Mouse (Mus musculus) left cerebral cortex, postnatal 14 days (tissue): ENCODE data around the gene Dnajc21. TPM values are rescaled to one million over a fixed set of nuclear protein-coding genes. Genes with fewer than 3 reads are reported as not detected.

Source experiments
- DNase-seq, 2 experiments: peaks; one replicate each; pipeline ENCODE4 v3.0.0; 2021 to 2022; ENCODE audit warnings: low spot score in 2 of 2, mixed read lengths in 1 of 2
- intact Hi-C: fragments of 180-260 bp; cut with DNase I; formaldehyde crosslinking; loops from one replicate; pipeline ENCODE4 v1.15.1; 2025
- total RNA-seq, 2 experiments: library from RNA; stranded (reverse); gene quantifications; 2 replicates each; pipeline ENCODE4 v1.2.3; 2021

Gene Dnajc21
- total RNA-seq, 2 experiments from 2014 or later, result 13.7 to 15.6 TPM

GRCm38 (mm10) chr15:10447102-10447501, 23.2 kb downstream of the Dnajc21 start:
- intact Hi-C loops, result no loop called here

GRCm38 (mm10) chr15:10442275-10442674, 28.0 kb downstream of the Dnajc21 start:
- no peak for DNase-seq
- intact Hi-C loops, result no loop called here

More at GRCm38 (mm10) chr15:10447102-10447501, 23.2 kb downstream of the Dnajc21 start:
- no peak for DNase-seq

DNA sequence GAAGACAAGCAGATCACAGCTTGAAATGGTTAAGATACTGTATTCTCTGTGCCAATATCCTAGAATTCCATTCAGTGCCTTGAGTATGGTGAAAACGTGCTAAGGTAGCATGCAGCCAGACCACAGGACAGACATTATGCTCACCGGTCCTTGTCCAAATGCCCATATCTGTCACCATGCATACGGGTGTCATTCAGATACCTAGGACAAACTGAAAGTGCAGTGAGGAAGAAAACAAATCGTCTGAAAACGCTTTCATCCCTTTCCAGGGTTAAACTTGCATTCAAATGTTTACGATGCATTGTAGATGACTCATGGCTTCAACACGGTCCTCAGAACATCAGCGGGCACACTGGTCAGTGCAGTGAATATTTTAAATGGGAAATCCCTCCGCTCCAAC, 28.8 kb downstream of the Dnajc21 start:
- DNase-seq, result no peak
- intact Hi-C loops, result no loop called here

GRCm38 (mm10) chr15:10439963-10440362, 30.4 kb downstream of the Dnajc21 start:
- intact Hi-C loops, result no loop called here
- no peak for DNase-seq

GRCm38 (mm10) chr15:10436893-10437292, 33.4 kb downstream of the Dnajc21 start:
- intact Hi-C loops, result no loop called here
- DNase-seq, result no peak

DNA sequence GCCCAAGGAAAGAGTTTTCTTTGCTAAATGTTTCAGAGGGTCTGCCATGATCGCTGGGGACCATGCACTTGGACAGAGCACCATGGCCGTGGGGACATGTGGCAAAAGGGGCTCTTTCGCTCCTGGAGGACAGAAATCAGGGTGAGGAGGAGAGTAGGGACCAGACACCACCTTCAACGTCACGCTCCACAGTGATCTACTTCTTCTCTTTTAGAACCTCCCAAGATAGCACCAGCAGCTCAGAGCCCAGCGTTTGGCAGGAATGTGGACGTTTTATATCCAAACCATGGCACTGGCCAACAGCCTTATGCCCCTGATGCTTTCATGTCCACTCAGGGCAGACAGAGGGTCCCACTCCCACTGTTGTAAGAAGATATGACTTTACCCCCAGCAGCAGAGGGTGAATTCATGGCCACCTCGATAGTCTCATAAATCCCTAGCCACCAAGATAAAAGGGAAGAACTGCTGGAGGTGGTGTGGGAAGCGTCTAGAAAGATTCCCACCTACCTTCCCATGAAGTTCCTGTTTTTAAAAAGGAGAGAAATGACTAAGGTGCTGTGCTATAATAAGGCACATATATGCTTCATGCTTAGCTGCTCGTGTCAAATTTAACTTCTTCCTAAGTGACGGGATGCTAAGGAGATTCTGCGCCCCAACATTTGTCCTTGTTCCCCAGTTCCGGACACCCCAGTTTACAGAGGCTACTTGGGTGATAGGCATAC, 43.6 kb downstream of the Dnajc21 start:
- intact Hi-C loops, result no loop called here
- DNase-seq, result peak in 1 of 2 experiments; percentile 12

- intact Hi-C loops, result no loop called here
- no peak for DNase-seq
These were observed 44.2 kb downstream of the Dnajc21 start for GRCm38 (mm10) chr15:10426124-10426523.

DNA sequence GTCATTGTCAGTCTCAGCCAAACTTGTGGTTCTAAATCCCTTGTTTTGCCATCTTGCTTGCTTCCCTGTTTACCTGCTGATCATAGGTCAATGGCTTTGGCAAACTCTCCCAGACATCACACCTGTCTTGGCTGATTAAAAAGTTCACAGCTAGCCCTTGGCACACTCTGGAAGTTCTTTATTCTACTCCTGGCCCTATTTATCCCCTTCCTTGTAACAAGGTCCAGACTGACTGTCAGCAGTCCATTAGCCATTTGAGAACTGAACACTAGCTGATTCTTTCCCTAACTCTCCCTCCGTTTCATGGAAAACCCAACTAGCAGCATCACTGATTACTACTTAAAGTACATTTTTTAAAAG, 48.6 kb downstream of the Dnajc21 start:
- intact Hi-C loops, result no loop called here

GRCm38 (mm10) chr15:10421138-10421784, 49.1 kb downstream of the Dnajc21 start:
- no peak for DNase-seq
- intact Hi-C loops, result no loop called here

More for the DNA sequence above, 48.6 kb downstream of the Dnajc21 start:
- no peak for DNase-seq

GRCm38 (mm10) chr15:10413656-10414055, 56.7 kb downstream of the Dnajc21 start:
- DNase-seq, result no peak
- intact Hi-C loops, result no loop called here

DNA sequence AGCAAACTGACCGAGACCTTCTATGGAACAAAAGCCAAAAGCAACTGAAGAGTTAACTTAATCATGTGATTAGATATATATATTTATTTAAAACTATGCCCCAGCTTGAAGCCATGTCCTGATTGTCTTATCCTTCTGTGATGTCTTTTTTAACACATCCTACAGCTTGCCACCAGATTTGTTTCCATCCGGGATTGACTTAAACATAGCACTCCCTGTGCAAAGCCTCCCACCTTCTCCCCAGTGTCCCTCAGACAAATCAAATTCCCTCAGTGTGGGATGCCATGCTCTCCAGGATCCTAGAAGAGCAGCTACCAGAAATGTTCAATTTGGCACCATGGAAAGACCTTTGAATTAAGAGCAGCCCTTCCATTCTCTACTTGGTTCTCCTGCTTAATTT, 59.4 kb downstream of the Dnajc21 start:
- DNase-seq, result peak; percentile 8 to 17
- intact Hi-C loops, result no loop called here

GRCm38 (mm10) chr15:10409842-10410241, 60.5 kb downstream of the Dnajc21 start:
- DNase-seq, result no peak
- intact Hi-C loops, result no loop called here

GRCm38 (mm10) chr15:10400415-10400814, 69.9 kb downstream of the Dnajc21 start:
- DNase-seq, result peak; percentile 21 to 58

DNA sequence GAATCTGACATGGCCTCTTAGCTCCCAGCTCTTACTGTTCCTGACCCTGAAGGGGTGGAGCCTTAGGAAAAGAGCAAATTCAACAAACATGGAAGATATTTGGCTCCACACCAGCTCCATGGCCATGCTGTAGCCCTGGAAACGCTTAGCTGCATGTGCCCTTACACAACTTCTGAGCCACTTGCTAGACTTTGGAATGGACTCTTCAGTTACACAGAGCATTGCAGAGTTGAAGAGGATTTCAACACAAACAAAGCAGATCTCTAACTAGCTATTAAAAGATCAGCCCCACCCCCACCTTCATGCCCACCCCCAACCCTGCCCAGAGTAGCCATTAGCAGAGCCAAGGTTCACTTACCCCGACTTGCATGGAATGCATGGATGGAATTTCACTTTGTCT, 70.5 kb downstream of the Dnajc21 start:
- intact Hi-C loops, result no loop called here

More at GRCm38 (mm10) chr15:10400415-10400814, 69.9 kb downstream of the Dnajc21 start:
- intact Hi-C loops, result no loop called here

More for the DNA sequence above, 70.5 kb downstream of the Dnajc21 start:
- no peak for DNase-seq

Other genes with a start within 250 kb of the Dnajc21 start
- gene Gm21973, start 145.1 kb downstream of the Dnajc21 start, total RNA-seq, result not detected
- gene Agxt2, start 112.0 kb downstream of the Dnajc21 start, total RNA-seq, result not detected
- 10 to 100 TPM; 18.9 to 24.2 TPM for gene Brix1, start 15.4 kb upstream of the Dnajc21 start, total RNA-seq
- gene Rad1, start 15.5 kb upstream of the Dnajc21 start, total RNA-seq, result 10 to 100 TPM; 12.2 to 14.7 TPM
- not detected for gene Ttc23l, start 88.2 kb upstream of the Dnajc21 start, total RNA-seq
- 10 to 100 TPM; 10.4 to 11.4 TPM for gene Rai14, start 244.1 kb upstream of the Dnajc21 start, total RNA-seq